In the genomic region with DNA sequence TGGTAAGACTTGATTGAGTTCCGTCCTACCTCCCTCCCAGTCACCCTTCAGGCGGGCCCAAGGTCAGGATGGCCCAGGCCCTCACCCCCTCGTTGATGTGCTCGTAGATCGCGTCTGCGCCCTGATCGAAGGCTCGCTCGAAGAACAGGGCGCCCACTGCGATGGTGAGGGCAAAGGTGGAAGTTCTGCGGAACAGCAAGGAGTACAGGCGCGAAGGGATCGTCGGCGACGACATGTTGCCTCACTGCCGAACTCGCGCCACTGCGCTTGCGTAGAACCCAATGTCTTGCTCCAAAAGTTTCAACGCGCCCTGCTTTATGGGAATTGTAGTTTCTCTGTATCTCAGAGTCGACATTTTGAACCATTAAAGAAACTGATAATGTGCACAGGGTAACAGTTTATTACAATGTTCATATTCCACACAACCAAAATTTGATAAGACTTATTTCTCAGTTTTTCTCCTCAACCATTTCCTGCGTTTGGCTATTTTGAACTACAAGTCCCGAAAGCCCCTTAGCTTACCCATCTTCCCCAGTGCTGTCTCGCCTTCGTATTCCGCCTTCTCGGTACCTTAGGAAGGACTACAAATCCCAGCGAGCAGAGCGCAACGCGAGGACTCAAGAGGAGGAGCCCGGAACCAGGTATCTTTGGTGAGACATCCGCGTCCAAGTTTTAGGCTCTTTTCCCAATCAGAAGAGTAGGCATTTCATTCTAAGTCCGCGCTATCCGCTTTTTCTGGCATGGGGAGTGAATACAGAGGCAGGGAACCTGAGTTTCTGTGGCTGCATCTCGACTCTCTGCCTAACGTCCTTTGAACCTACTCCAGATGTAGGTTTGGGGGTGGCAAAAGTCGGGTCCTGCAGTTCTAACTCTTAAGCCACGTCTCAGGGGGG, we compare ENCODE assay signal across 1 mouse cellular context.
TF ChIP-seq lines count a peak whose summit lies in the region.

Uqcr10 (minus strand) TSS at position 271 of the 893 bp plus-strand sequence.
Zmat5 (plus strand) TSS at position 607 of the 893 bp plus-strand sequence.

TF ChIP-seq in MEL, 35 proteins besides CTCF, POLR2A, EP300 and RAD21 (continued from another document):
- TF ChIP-seq POLR2AphosphoS2 (IDR thresholded peaks at IDR 0.05; ENCODE audit: low read length) (peak; percentile 97), MEF2A (IDR thresholded peaks at IDR 0.05; ENCODE audit: extremely low read depth, insufficient replicate concordance, low read depth, low read length, poor library complexity, severe bottlenecking) (no peak), SMC3 (IDR thresholded peaks at IDR 0.05; ENCODE audit: low read depth, low read length) (no peak), ZNF384 (IDR thresholded peaks at IDR 0.05; ENCODE audit: low read depth, low read length) (no peak), ZC3H11A (IDR thresholded peaks at IDR 0.05; ENCODE audit: low read depth, low read length) (no peak), TAL1 (IDR thresholded peaks at IDR 0.05; ENCODE audit: low read length) (no peak), ZKSCAN1 (IDR thresholded peaks at IDR 0.05; ENCODE audit: low read depth, low read length) (no peak), MXI1 (IDR thresholded peaks at IDR 0.05; ENCODE audit: low read depth, low read length) (peak; percentile 93), MAFK (IDR thresholded peaks at IDR 0.05; ENCODE audit: borderline replicate concordance, low read depth, low read length) (no peak), GABPA (IDR thresholded peaks at IDR 0.05; ENCODE audit: low read depth, low read length) (no peak; the same call in 1 of the 2 replicates), MYB (IDR thresholded peaks at IDR 0.05; ENCODE audit: low read depth, low read length) (no peak), E2F4 (IDR thresholded peaks at IDR 0.05; ENCODE audit: borderline replicate concordance, low read depth, low read length) (no peak), RCOR1 (IDR thresholded peaks at IDR 0.05; ENCODE audit: low read depth, low read length) (no peak), KAT2A (conservative IDR thresholded peaks at IDR 0.05; ENCODE audit: low read depth, low read length) (peak; percentile 100), MAZ (IDR thresholded peaks at IDR 0.05; ENCODE audit: low read depth, low read length) (no peak; the same call in 1 of the 2 replicates), TCF12 (IDR thresholded peaks at IDR 0.05; ENCODE audit: low read depth, low read length) (peak; percentile 63), USF2 (IDR thresholded peaks at IDR 0.05; ENCODE audit: borderline replicate concordance in 1 of 2, insufficient read depth in 1 of 2, low read depth in 1 of 2, low read length in 2 of 2) (no peak), MAX (IDR thresholded peaks at IDR 0.05; ENCODE audit: low read length) (peak; percentile 49), GATA1 (IDR thresholded peaks at IDR 0.05; ENCODE audit: low read depth, low read length) (0 out of 2 replicates have a peak, but pooled peaks have one; percentile 12), CHD1 (IDR thresholded peaks at IDR 0.05; ENCODE audit: low read depth, low read length) (no peak), SIN3A (IDR thresholded peaks at IDR 0.05; ENCODE audit: low read length) (peak; percentile 99), NELFE (IDR thresholded peaks at IDR 0.05; ENCODE audit: low read depth, low read length) (peak; percentile 97), MYC (IDR thresholded peaks at IDR 0.05; ENCODE audit: low read depth, low read length) (peak; percentile 97)
